ENCODE assay signal across 17 mouse cellular contexts in genomic region chr3:58058134-58058533, GRCm38 (mm10).
DNase-seq lines count a peak whose midpoint lies in the region; ATAC-seq lines count a peak whose summit lies in the region.
"Had no signal": no experiment of that assay in that cellular context is flagged by ENCODE, and none has a peak within 500 bp of the region (broad histone marks: within the 10 kb centered on the region; RNA-seq: fewer than 3 reads in every experiment).

No protein-coding gene starts in this region.

- no peak overlapping the region for H3K4me3 ChIP-seq in forebrain, embryonic 10.5 days
- no peak overlapping the region for H3K4me3 ChIP-seq in forebrain, embryonic 15.5 days
- H3K4me3 ChIP-seq in forebrain, embryonic 13.5 days: no peak overlapping the region
- no peak overlapping the region for H3K4me3 ChIP-seq in neural tube, embryonic 13.5 days
- H3K4me3 ChIP-seq: erythroblast, embryonic 14.5 days; lung, embryonic 15.5 days; megakaryocyte, embryonic 14.5 days had no signal

- H3K4me2 ChIP-seq in forebrain, embryonic 15.5 days (replicated peaks): no peak overlapping the region
- H3K4me2 ChIP-seq in forebrain, embryonic 13.5 days: no peak overlapping the region
- H3K4me2 ChIP-seq in neural tube, embryonic 13.5 days: 0 out of 2 replicates have a peak overlapping the region, but pooled peaks have one; percentile 11
- H3K4me2 ChIP-seq: heart, embryonic 11.5 days; lung, embryonic 15.5 days had no signal

- ATAC-seq in forebrain, embryonic 15.5 days (replicated peaks): no peak
- peak; percentile 48; the same call in 1 of the 2 replicates for ATAC-seq in forebrain, embryonic 13.5 days
- ATAC-seq in neural tube, embryonic 13.5 days (ENCODE audit: low read depth): no peak

- WGBS in forebrain, embryonic 10.5 days: 37% methylated on average over 10 of the region's 10 CpGs
- 28% methylated on average over 10 of the region's 10 CpGs for WGBS in forebrain, embryonic 15.5 days
- WGBS in forebrain, embryonic 13.5 days: 30% methylated on average over 10 of the region's 10 CpGs
- WGBS in neural tube, embryonic 13.5 days: 27% methylated on average over 10 of the region's 10 CpGs

- DNase-seq in forebrain, embryonic 10.5 days (ENCODE audit: extremely low spot score, low spot score): peak; percentile 28
- DNase-seq in mesoderm, embryonic 11.5 days (ENCODE audit: low read depth, low spot score): peak; percentile 24
- no peak for DNase-seq in layer of hippocampus, postnatal 36 days
- DNase-seq in B cell, adult 2 months: no peak
- no peak for DNase-seq in lung, postnatal 4 days
- DNase-seq: cerebellum, adult 18-20 months; gastrocnemius, postnatal 25 days; heart, postnatal 4 days; kidney, adult 8-10 months; liver had no signal

- H3K27me3 ChIP-seq in forebrain, embryonic 10.5 days (ENCODE audit: poor library complexity, severe bottlenecking): no peaks in the 10 kb centered on the region
- H3K27me3 ChIP-seq in forebrain, embryonic 15.5 days: no peaks in the 10 kb centered on the region
- H3K27me3 ChIP-seq in forebrain, embryonic 13.5 days: no peaks in the 10 kb centered on the region
- H3K27me3 ChIP-seq in neural tube, embryonic 13.5 days: no peaks in the 10 kb centered on the region; the same call in 1 of the 2 replicates
- H3K27me3 ChIP-seq: lung, embryonic 15.5 days; megakaryocyte, embryonic 14.5 days had no signal

- H3K4me1 ChIP-seq in forebrain, embryonic 10.5 days: peaks cover 10% of the 10 kb centered on the region
- no peaks in the 10 kb centered on the region for H3K4me1 ChIP-seq in forebrain, embryonic 15.5 days
- H3K4me1 ChIP-seq in forebrain, embryonic 13.5 days: 0 out of 2 replicates have a peak, but pooled peaks cover 5% of the 10 kb centered on the region
- no peaks in the 10 kb centered on the region for H3K4me1 ChIP-seq in neural tube, embryonic 13.5 days (replicated peaks)
- H3K4me1 ChIP-seq: lung, embryonic 15.5 days; megakaryocyte, embryonic 14.5 days had no signal

- H3K36me3 ChIP-seq in forebrain, embryonic 10.5 days (replicated peaks): no peaks in the 10 kb centered on the region
- no peaks in the 10 kb centered on the region for H3K36me3 ChIP-seq in forebrain, embryonic 15.5 days
- H3K36me3 ChIP-seq in forebrain, embryonic 13.5 days (ENCODE audit: poor library complexity, severe bottlenecking): no peaks in the 10 kb centered on the region
- no peaks in the 10 kb centered on the region for H3K36me3 ChIP-seq in neural tube, embryonic 13.5 days
- H3K36me3 ChIP-seq: lung, embryonic 15.5 days had no signal

- no peak overlapping the region for H3K27ac ChIP-seq in forebrain, embryonic 10.5 days
- no peak overlapping the region for H3K27ac ChIP-seq in forebrain, embryonic 15.5 days (replicated peaks)
- H3K27ac ChIP-seq in forebrain, embryonic 13.5 days: no peak overlapping the region
- H3K27ac ChIP-seq in neural tube, embryonic 13.5 days (replicated peaks): no peak overlapping the region
- H3K27ac ChIP-seq: lung, embryonic 15.5 days had no signal

- no peak overlapping the region for H3K9ac ChIP-seq in forebrain, embryonic 15.5 days (replicated peaks)
- H3K9ac ChIP-seq in forebrain, embryonic 13.5 days: no peak overlapping the region
- H3K9ac ChIP-seq in neural tube, embryonic 13.5 days: no peak overlapping the region
- H3K9ac ChIP-seq: lung, embryonic 15.5 days had no signal

- no peaks in the 10 kb centered on the region for H3K9me3 ChIP-seq in forebrain, embryonic 10.5 days
- H3K9me3 ChIP-seq in forebrain, embryonic 15.5 days: no peaks in the 10 kb centered on the region
- no peaks in the 10 kb centered on the region for H3K9me3 ChIP-seq in forebrain, embryonic 13.5 days (replicated peaks)
- H3K9me3 ChIP-seq in neural tube, embryonic 13.5 days: no peaks in the 10 kb centered on the region
- H3K9me3 ChIP-seq: lung, embryonic 15.5 days had no signal

Comparison
In these comparisons a context has a peak if more than half of its experiments do, and no peak if none do; other contexts are left out.
1. DNase-seq: peak in forebrain, embryonic 10.5 days (single experiment) and mesoderm, embryonic 11.5 days (single experiment); none in layer of hippocampus, postnatal 36 days (0 of 2), B cell, adult 2 months (0 of 2) and lung, postnatal 4 days (0 of 2).